Mouse (Mus musculus): Measurements from ENCODE around the gene 1700001L19Rik. TPM values are rescaled to one million over a fixed set of nuclear protein-coding genes. Genes with fewer than 3 reads are reported as not detected.

1700001L19Rik gene
- total RNA-seq (2021) = 10 to 100 TPM; 21.4 to 23.0 TPM
- long read RNA-seq, experiment 1, transcript 1700001L19Rik-201 (3 exons, 1,826 nt) = major isoform, 12 of 15 reads
- long read RNA-seq, experiment 1, partial matches to known transcripts = 1 of 15 reads
- long read RNA-seq, experiment 1, other reads (novel, unspliced or antisense) = 2 of 15 reads
- long read RNA-seq, experiment 2, transcript 1700001L19Rik-201 (3 exons, 1,826 nt) = major isoform, 11 of 12 reads
- long read RNA-seq, experiment 2, partial matches to known transcripts = 0 of 12 reads
- long read RNA-seq, experiment 2, other reads (novel, unspliced or antisense) = 1 of 12 reads

DNA sequence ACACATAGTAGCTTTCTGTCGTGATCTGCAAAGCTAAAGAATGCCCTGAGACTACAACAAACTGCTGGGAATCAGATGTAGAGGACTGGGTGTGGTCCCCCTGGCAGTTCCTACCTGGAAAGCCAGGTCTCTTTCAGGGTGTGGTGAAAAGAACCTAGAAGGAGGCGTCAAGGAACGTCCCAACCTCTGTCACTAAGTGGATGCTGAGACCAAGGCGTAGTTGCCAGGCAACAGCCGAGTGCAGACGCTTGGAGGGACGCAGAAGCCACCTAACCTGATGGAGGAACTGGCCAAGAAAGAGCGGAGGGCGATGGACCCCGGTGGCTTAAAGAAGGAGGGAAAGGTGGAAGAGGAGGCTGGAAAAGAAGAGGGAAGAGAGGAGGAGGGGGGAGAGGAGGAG is at the start of gene 1700001L19Rik:
Gene 1700001L19Rik (plus strand): TSS at position 223 of the 400 bp plus-strand sequence.
- DNase-seq (ENCODE audit: low spot score in 2 of 2) = peak; percentile 41 to 69

GRCm38 (mm10) chr13:68553391-68553790 is 43.8 kb upstream of the 1700001L19Rik start:
- DNase-seq (ENCODE audit: low spot score in 2 of 2) = peak; percentile 19 to 28

DNA sequence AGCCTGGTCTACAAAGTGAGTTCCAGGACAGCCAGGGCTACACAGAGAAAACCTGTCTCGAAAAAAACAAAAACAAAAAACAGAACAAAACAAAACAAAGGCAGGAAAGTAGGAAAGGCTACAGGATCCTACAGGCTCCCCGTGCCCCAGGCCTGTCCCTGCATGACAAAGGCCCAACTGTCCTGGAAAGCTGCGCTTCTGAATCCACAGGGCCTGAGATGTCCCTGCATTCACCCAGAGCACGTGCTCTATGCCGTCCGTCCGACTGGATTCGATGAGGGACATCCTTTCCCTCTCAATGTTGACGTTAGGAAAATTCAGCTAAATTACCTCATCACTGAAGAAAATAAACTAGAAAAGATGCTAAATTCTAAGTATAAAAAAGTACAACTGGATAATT is 29.1 kb upstream of the 1700001L19Rik start:
- DNase-seq (ENCODE audit: low spot score in 2 of 2) = no peak

- no peak for DNase-seq (ENCODE audit: low spot score in 2 of 2)
Observed at GRCm38 (mm10) chr13:68568548-68568947, 28.7 kb upstream of the 1700001L19Rik start.

GRCm38 (mm10) chr13:68569589-68570336 is 27.5 kb upstream of the 1700001L19Rik start:
- DNase-seq (ENCODE audit: low spot score in 2 of 2) = peak; percentile 81 to 84

- DNase-seq (ENCODE audit: low spot score in 2 of 2) = no peak
Observed at GRCm38 (mm10) chr13:68572247-68572646, 25.0 kb upstream of the 1700001L19Rik start.

- DNase-seq (ENCODE audit: low spot score in 2 of 2) = no peak
Observed at GRCm38 (mm10) chr13:68572966-68573913, 24.0 kb upstream of the 1700001L19Rik start.

- no peak for DNase-seq (ENCODE audit: low spot score in 2 of 2)
Observed at GRCm38 (mm10) chr13:68574398-68574797, 22.8 kb upstream of the 1700001L19Rik start.

GRCm38 (mm10) chr13:68577945-68578344 is 19.3 kb upstream of the 1700001L19Rik start:
- no peak for DNase-seq (ENCODE audit: low spot score in 2 of 2)

DNA sequence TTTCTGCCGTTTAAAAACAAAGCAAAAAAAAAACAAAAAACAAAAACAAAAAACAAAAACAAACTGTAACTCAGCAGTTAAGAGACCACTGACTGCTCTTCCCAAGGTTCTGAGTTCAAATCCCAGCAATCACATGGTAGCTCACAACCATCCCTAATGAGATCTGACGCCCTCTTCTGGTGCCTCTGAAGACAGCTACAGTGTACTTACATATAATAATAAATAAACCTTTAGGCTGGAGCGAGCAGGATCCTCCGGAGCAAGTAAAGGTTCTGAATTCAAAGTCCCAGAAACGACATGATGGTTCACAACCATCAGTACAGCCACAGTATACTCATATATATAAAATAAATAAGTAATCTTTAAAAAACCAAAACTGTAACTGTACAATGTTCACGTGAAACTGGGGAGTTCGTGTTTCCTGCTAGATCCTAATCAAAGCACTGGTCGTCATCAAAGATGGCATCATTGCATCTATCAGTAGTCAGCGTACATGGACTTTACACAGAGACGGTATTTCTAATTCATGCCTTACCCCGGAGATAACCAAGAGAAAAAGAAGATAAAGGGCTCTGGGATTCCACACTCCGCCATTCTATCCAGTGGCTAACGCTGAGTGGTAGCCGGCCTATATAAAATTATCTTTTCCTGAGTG is 16.0 kb upstream of the 1700001L19Rik start:
- DNase-seq (ENCODE audit: low spot score in 2 of 2) = no peak

DNA sequence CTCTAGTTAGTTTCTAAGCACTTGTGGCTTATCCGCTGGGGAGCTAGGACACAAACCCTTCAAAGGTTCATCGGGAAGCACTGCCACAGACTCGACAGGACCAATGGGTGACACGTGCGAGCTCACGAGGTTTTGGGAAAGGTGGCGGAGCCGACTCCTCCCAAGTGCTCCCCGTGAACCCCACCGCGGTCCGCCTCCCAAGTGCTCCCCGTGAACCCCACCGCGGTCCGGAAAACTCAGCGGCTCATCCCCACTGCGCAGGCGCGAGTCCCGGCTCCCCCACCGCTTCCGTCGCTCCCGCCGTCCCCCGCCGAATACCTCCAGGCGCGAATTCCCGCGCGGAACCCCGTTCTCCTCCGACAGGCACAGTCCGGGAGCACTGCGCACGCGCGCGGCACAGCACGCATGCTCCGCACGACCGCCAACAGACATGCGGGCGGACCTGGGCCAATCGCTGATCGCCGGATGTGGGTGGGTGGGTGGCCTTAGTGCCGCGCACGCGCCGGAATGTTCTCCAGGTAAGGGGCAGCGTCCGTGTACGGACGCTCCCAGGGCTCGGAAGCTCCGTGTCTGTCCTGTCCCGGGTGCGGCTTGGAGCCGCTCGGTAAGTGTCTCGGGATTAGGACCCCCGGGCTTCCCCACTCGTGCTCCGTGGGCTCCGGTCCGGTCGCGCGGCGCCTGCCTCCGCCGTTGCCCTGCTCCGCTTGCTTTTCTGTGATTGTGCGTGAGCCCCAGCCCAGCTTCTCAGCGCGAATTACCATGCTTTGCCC is 15.3 kb upstream of the 1700001L19Rik start, which contains the start of the genes Mtrr and Fastkd3:
Gene Mtrr (minus strand): TSS at position 403 of the 770 bp plus-strand sequence.
Gene Fastkd3 (plus strand): TSS at position 488 of the 770 bp plus-strand sequence.
- DNase-seq (ENCODE audit: low spot score in 2 of 2) = peak; percentile 98 to 99

DNA sequence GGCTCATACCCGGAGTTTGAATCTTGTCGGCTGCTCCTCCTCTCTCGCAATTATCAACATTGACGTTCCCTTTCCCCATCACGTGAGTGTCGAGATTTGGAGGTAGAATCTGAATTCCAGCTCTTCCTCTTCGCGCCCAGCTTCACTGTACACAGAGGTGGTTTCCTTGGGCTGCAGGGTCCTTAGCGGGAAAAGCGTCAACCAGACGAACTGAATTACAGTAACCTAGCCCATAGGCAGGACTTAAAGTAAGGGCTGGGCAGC is 14.8 kb upstream of the 1700001L19Rik start:
- DNase-seq (ENCODE audit: low spot score in 2 of 2) = no peak

GRCm38 (mm10) chr13:68583961-68584360 is 13.3 kb upstream of the 1700001L19Rik start:
- DNase-seq (ENCODE audit: low spot score in 2 of 2) = no peak

GRCm38 (mm10) chr13:68585441-68585840 is 11.8 kb upstream of the 1700001L19Rik start:
- DNase-seq (ENCODE audit: low spot score in 2 of 2) = no peak

GRCm38 (mm10) chr13:68588352-68588751 is 8.9 kb upstream of the 1700001L19Rik start:
- no peak for DNase-seq (ENCODE audit: low spot score in 2 of 2)

- DNase-seq (ENCODE audit: low spot score in 2 of 2) = no peak
Observed at GRCm38 (mm10) chr13:68593797-68594196, 3.4 kb upstream of the 1700001L19Rik start.

- peak in 1 of 2 experiments; percentile 27 for DNase-seq (ENCODE audit: low spot score in 2 of 2)
Observed at GRCm38 (mm10) chr13:68597667-68598066, 446 bp downstream of the 1700001L19Rik start.

DNA sequence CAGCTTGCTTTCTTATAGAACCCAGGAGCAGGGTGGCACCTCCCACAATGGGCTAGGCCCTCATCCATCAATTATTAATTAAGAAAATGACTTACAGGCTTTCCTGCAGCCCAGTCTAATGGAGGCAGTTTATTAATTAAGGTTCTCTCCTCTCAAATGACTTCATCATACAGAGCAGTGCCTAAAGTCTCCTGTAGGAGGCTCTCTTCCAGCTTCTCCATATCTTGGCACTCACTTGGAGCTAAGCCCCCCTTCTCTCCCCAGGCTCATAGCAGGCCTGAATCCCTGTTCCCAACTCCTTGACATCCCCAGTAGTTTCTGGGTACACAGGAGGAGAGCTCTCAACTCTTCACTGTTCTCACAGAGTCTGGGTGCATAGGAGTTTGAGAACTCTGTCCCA is 1.7 kb downstream of the 1700001L19Rik start:
- DNase-seq (ENCODE audit: low spot score in 2 of 2) = no peak

DNA sequence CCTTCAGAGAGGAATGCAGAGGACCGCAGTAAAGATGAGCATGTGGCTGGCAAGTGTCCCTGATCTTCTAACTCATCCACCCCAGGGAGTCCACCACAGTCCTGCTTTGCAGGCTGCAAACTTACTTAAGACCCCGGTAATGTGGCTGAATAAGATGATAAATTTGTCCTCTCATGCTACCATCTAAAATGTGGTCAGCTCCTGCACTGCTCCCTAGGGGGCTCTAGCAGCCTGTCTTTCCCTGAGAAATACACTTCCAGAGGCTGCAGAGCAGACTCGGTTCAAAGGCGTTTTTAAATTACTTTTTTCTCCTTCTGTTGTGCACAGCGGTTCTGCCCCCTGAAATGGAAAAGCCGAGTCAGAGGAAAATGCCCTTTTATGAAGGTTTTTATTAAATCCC is 4.0 kb downstream of the 1700001L19Rik start:
- peak; percentile 37 to 50 for DNase-seq (ENCODE audit: low spot score in 2 of 2)

DNA sequence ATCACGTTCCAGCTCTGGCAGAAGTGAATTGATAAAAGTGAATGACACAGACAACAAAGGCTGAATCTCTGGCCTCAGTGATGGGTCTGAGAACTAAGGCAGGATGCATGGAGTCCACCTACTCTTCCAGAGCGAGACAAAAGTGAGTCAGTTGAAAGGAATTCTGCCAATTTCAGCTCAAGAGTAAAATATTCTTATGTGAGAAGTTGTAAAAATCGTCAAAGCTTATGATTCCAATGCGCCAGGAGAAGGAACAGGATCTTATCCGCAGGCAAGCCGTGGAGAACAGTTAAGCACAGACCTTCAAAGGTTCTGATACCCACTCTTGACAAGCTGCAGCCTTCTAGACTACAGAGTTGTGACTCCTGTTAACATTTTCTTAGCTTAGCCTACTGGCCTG is 5.9 kb downstream of the 1700001L19Rik start:
- peak in 1 of 2 experiments; percentile 21 for DNase-seq (ENCODE audit: low spot score in 2 of 2)
